20 mouse cellular contexts compared by ENCODE assay signal in genomic region chr14:103613573-103614271, GRCm38 (mm10). TPM values are rescaled to one million over a fixed set of nuclear protein-coding genes. Genes with fewer than 3 reads are reported as not detected.
A peak's percentile ranks its signal among the peaks of the same experiment; 100 is the strongest.
DNase-seq lines count a peak whose midpoint lies in the region; ATAC-seq and TF ChIP-seq lines count a peak whose summit lies in the region.
"Had no signal": no experiment of that assay in that cellular context is flagged by ENCODE, and none has a peak within 500 bp of the region (broad histone marks: within the 10 kb centered on the region; RNA-seq: fewer than 3 reads in every experiment).

No protein-coding gene starts in this region.

- no peak overlapping the region for H3K27ac ChIP-seq in forebrain, embryonic 13.5 days
- H3K27ac ChIP-seq in forebrain, embryonic 10.5 days: no peak overlapping the region
- no peak overlapping the region for H3K27ac ChIP-seq in midbrain, embryonic 15.5 days
- no peak overlapping the region for H3K27ac ChIP-seq in midbrain, embryonic 10.5 days (replicated peaks)
- peak overlapping the region; percentile 71; the same call in 1 of the 2 replicates for H3K27ac ChIP-seq in forebrain, embryonic 15.5 days (replicated peaks)
- H3K27ac ChIP-seq: embryonic facial prominence, embryonic 10.5 days; heart, adult 2 months; heart, embryonic 15.5 days; hindbrain, embryonic 15.5 days had no signal

- no peak overlapping the region for H3K9ac ChIP-seq in forebrain, embryonic 13.5 days
- no peak overlapping the region for H3K9ac ChIP-seq in midbrain, embryonic 15.5 days
- no peak overlapping the region for H3K9ac ChIP-seq in forebrain, embryonic 15.5 days (replicated peaks)
- H3K9ac ChIP-seq: heart, embryonic 15.5 days; hindbrain, embryonic 15.5 days had no signal

- WGBS in forebrain, embryonic 13.5 days: 60% methylated on average over 6 of the region's 6 CpGs
- 90% methylated on average over 6 of the region's 6 CpGs for WGBS in forebrain, embryonic 10.5 days
- 60% methylated on average over 6 of the region's 6 CpGs for WGBS in midbrain, embryonic 15.5 days
- 90% methylated on average over 6 of the region's 6 CpGs for WGBS in midbrain, embryonic 10.5 days
- 43% methylated on average over 6 of the region's 6 CpGs for WGBS in forebrain, embryonic 15.5 days

- no peaks in the 10 kb centered on the region for H3K4me1 ChIP-seq in forebrain, embryonic 13.5 days
- no peaks in the 10 kb centered on the region for H3K4me1 ChIP-seq in forebrain, embryonic 10.5 days
- no peaks in the 10 kb centered on the region for H3K4me1 ChIP-seq in midbrain, embryonic 15.5 days
- H3K4me1 ChIP-seq in midbrain, embryonic 10.5 days: no peaks in the 10 kb centered on the region
- H3K4me1 ChIP-seq in forebrain, embryonic 15.5 days: no peaks in the 10 kb centered on the region
- H3K4me1 ChIP-seq: embryonic facial prominence, embryonic 10.5 days; heart, embryonic 15.5 days; hindbrain, embryonic 15.5 days had no signal

- peak; percentile 92 for ATAC-seq in forebrain, embryonic 13.5 days
- peak; percentile 73; the same call in 1 of the 2 replicates for ATAC-seq in midbrain, embryonic 15.5 days (replicated peaks)
- peak; percentile 87 for ATAC-seq in forebrain, embryonic 15.5 days (replicated peaks)
- ATAC-seq: activated CD4-positive, CD25-positive, alpha-beta regulatory T cell, adult 4 months; intestine, embryonic 16.5 days had no signal

- no peak for TF ChIP-seq POLR2A in brain, embryonic 14.5 days (IDR thresholded peaks at IDR 0.05; ENCODE audit: borderline replicate concordance, extremely low read depth, insufficient read depth, insufficient read length, poor library complexity, severe bottlenecking)

- DNase-seq in forebrain, embryonic 10.5 days (ENCODE audit: extremely low spot score, low spot score): no peak
- DNase-seq in midbrain, embryonic 10.5 days (ENCODE audit: low spot score): no peak
- DNase-seq in brain, embryonic 14.5 days (ENCODE audit: low read depth): peak; percentile 74
- DNase-seq in T-cell, adult 2 months (ENCODE audit: low spot score): no peak
- DNase-seq in urinary bladder, postnatal 36 days (ENCODE audit: low spot score in 2 of 2): no peak
- DNase-seq: adrenal gland, postnatal 14 days; cerebellum, adult 2 months; cerebellum, postnatal 10 days; gastrocnemius, postnatal 14 days; heart, adult 2 months had no signal

- H3K4me2 ChIP-seq in forebrain, embryonic 13.5 days: no peak overlapping the region
- no peak overlapping the region for H3K4me2 ChIP-seq in midbrain, embryonic 15.5 days
- H3K4me2 ChIP-seq in forebrain, embryonic 15.5 days (replicated peaks): no peak overlapping the region
- H3K4me2 ChIP-seq: heart, embryonic 11.5 days; heart, embryonic 15.5 days; hindbrain, embryonic 15.5 days had no signal

- no peaks in the 10 kb centered on the region for H3K9me3 ChIP-seq in forebrain, embryonic 13.5 days (replicated peaks)
- no peaks in the 10 kb centered on the region for H3K9me3 ChIP-seq in forebrain, embryonic 10.5 days
- no peaks in the 10 kb centered on the region for H3K9me3 ChIP-seq in midbrain, embryonic 15.5 days
- H3K9me3 ChIP-seq in midbrain, embryonic 10.5 days (replicated peaks): no peaks in the 10 kb centered on the region
- H3K9me3 ChIP-seq in forebrain, embryonic 15.5 days: no peaks in the 10 kb centered on the region
- H3K9me3 ChIP-seq: embryonic facial prominence, embryonic 10.5 days; heart, embryonic 15.5 days; hindbrain, embryonic 15.5 days had no signal

- no peak overlapping the region for H3K4me3 ChIP-seq in forebrain, embryonic 13.5 days
- no peak overlapping the region for H3K4me3 ChIP-seq in forebrain, embryonic 10.5 days
- no peak overlapping the region for H3K4me3 ChIP-seq in midbrain, embryonic 15.5 days
- H3K4me3 ChIP-seq in midbrain, embryonic 10.5 days: no peak overlapping the region
- no peak overlapping the region for H3K4me3 ChIP-seq in forebrain, embryonic 15.5 days
- H3K4me3 ChIP-seq: embryonic facial prominence, embryonic 10.5 days; heart, adult 2 months; heart, embryonic 15.5 days; hindbrain, embryonic 15.5 days had no signal

- no peaks in the 10 kb centered on the region for H3K27me3 ChIP-seq in forebrain, embryonic 13.5 days
- H3K27me3 ChIP-seq in forebrain, embryonic 10.5 days (ENCODE audit: poor library complexity, severe bottlenecking): no peaks in the 10 kb centered on the region
- H3K27me3 ChIP-seq in midbrain, embryonic 15.5 days (replicated peaks): no peaks in the 10 kb centered on the region
- no peaks in the 10 kb centered on the region for H3K27me3 ChIP-seq in midbrain, embryonic 10.5 days (ENCODE audit: low read depth, poor library complexity, severe bottlenecking)
- H3K27me3 ChIP-seq in forebrain, embryonic 15.5 days: no peaks in the 10 kb centered on the region
- H3K27me3 ChIP-seq: heart, embryonic 15.5 days; hindbrain, embryonic 15.5 days had no signal

- H3K36me3 ChIP-seq in forebrain, embryonic 13.5 days (ENCODE audit: poor library complexity, severe bottlenecking): no peaks in the 10 kb centered on the region
- H3K36me3 ChIP-seq in forebrain, embryonic 10.5 days (replicated peaks): no peaks in the 10 kb centered on the region
- H3K36me3 ChIP-seq in midbrain, embryonic 15.5 days (replicated peaks): no peaks in the 10 kb centered on the region
- H3K36me3 ChIP-seq in midbrain, embryonic 10.5 days: no peaks in the 10 kb centered on the region
- no peaks in the 10 kb centered on the region for H3K36me3 ChIP-seq in forebrain, embryonic 15.5 days
- H3K36me3 ChIP-seq: embryonic facial prominence, embryonic 10.5 days; heart, embryonic 15.5 days; hindbrain, embryonic 15.5 days had no signal

- TF ChIP-seq CTCF in brain, embryonic 14.5 days (IDR thresholded peaks at IDR 0.05; ENCODE audit: borderline replicate concordance, extremely low read depth, insufficient read depth, insufficient read length): no peak

RNA-seq across cellular contexts. Expression of gene Slain1, which starts 36.3 kb away (rescaled TPM):
- polyA plus RNA-seq in forebrain, embryonic 13.5 days (2015; fragmentation: Nextera tagmentation; extraction: Ambion mirVana): 11.4 and 14.0 TPM in 2 replicates
- 4.2 and 4.3 TPM in 2 replicates for polyA plus RNA-seq in forebrain, embryonic 10.5 days (2016; fragmentation: Nextera tagmentation; extraction: Ambion mirVana)
- polyA plus RNA-seq in midbrain, embryonic 15.5 days (2015; fragmentation: Nextera tagmentation; extraction: Ambion mirVana): 21.7 TPM in 2 replicates
- polyA plus RNA-seq in midbrain, embryonic 10.5 days (2016; fragmentation: Nextera tagmentation; extraction: Ambion mirVana): 4.6 and 8.3 TPM in 2 replicates
- polyA plus RNA-seq in brain, embryonic 14.5 days (2012; rRNA removed): 73.9 and 93.0 TPM in 2 replicates
- 31.8 and 35.9 TPM in 2 replicates for polyA plus RNA-seq in forebrain, embryonic 15.5 days (2015; fragmentation: Nextera tagmentation; extraction: Ambion mirVana)
- polyA plus RNA-seq: C2C12 had no signal
